Mouse (Mus musculus): Measurements from ENCODE around the gene Cbr3. TPM values are rescaled to one million over a fixed set of nuclear protein-coding genes. Genes with fewer than 3 reads are reported as not detected.
"Not testable (repeated sequence)": the region's sequence is repeated elsewhere in the genome, so short reads cannot be mapped to it uniquely, and the experiment has no call there.

Cbr3 gene
- polyA plus RNA-seq (2016; fragmentation: Nextera tagmentation; extraction: Ambion mirVana): 3.3 and 4.4 TPM in 2 replicates

GRCm38 (mm10) chr16:93682689-93683507 is at the start of gene Cbr3:
Gene Cbr3, plus strand, starts transcription at chr16:93683215.
- no peaks in the 10 kb centered on the region for H3K36me3 ChIP-seq
- H3K27ac ChIP-seq: no peak within 1 kb of the TSS
- peak; percentile 66 for ATAC-seq (ENCODE audit: insufficient number of reproducible peaks, insufficient read depth, low FRiP score, low TSS enrichment)
- peak within 1 kb of the TSS; percentile 47 for H3K4me3 ChIP-seq
- peak within 1 kb of the TSS; percentile 86 for H3K4me2 ChIP-seq (replicated peaks)
- H3K27me3 ChIP-seq: peaks cover 49% of the 10 kb centered on the region
- peaks cover 11% of the 10 kb centered on the region for H3K4me1 ChIP-seq
- H3K9ac ChIP-seq: peak within 1 kb of the TSS; percentile 46
- WGBS: under 1% methylated on average over 63 of the region's 63 CpGs
- no peaks in the 10 kb centered on the region for H3K9me3 ChIP-seq

GRCm38 (mm10) chr16:93644006-93644405 is 39.0 kb upstream of the Cbr3 start:
- H3K4me2 ChIP-seq (replicated peaks): no peak overlapping the region
- H3K4me3 ChIP-seq: no peak overlapping the region
- H3K9ac ChIP-seq: no peak overlapping the region
- 74% methylated on average over 4 of the region's 4 CpGs for WGBS
- H3K36me3 ChIP-seq: no peaks in the 10 kb centered on the region
- H3K9me3 ChIP-seq: no peaks in the 10 kb centered on the region
- no peak for ATAC-seq (ENCODE audit: insufficient number of reproducible peaks, insufficient read depth, low FRiP score, low TSS enrichment)
- H3K27me3 ChIP-seq: no peaks in the 10 kb centered on the region
- H3K4me1 ChIP-seq: no peaks in the 10 kb centered on the region
- H3K27ac ChIP-seq: no peak overlapping the region

- Histone ChIP-seq H3K27ac (no peak overlapping the region), H3K4me3 (no peak overlapping the region), H3K9ac (no peak overlapping the region), H3K36me3 (no peaks in the 10 kb centered on the region), H3K9me3 (no peaks in the 10 kb centered on the region), H3K27me3 (no peaks in the 10 kb centered on the region), H3K4me2 (replicated peaks) (no peak overlapping the region), H3K4me1 (no peaks in the 10 kb centered on the region)
- ATAC-seq (ENCODE audit: insufficient number of reproducible peaks, insufficient read depth, low FRiP score, low TSS enrichment): no peak
- WGBS: 75% methylated on average over 5 of the region's 5 CpGs
Measured at GRCm38 (mm10) chr16:93648441-93649183, 34.4 kb upstream of the Cbr3 start.

GRCm38 (mm10) chr16:93667976-93668375 is 15.0 kb upstream of the Cbr3 start:
- peaks cover 12% of the 10 kb centered on the region; the same call in 1 of the 2 replicates for H3K9me3 ChIP-seq
- no peak overlapping the region for H3K4me2 ChIP-seq (replicated peaks)
- H3K9ac ChIP-seq: no peak overlapping the region
- no peak overlapping the region for H3K4me3 ChIP-seq
- H3K36me3 ChIP-seq: no peaks in the 10 kb centered on the region
- no peaks in the 10 kb centered on the region for H3K27me3 ChIP-seq
- no peak overlapping the region for H3K27ac ChIP-seq
- H3K4me1 ChIP-seq: no peaks in the 10 kb centered on the region
- no peak for ATAC-seq (ENCODE audit: insufficient number of reproducible peaks, insufficient read depth, low FRiP score, low TSS enrichment)

GRCm38 (mm10) chr16:93669521-93669920 is 13.5 kb upstream of the Cbr3 start:
- Histone ChIP-seq H3K4me2 (replicated peaks) (no peak overlapping the region), H3K27me3 (no peaks in the 10 kb centered on the region), H3K9me3 (peaks cover 9% of the 10 kb centered on the region; the same call in 1 of the 2 replicates), H3K4me3 (no peak overlapping the region), H3K4me1 (no peaks in the 10 kb centered on the region), H3K27ac (no peak overlapping the region), H3K9ac (no peak overlapping the region), H3K36me3 (no peaks in the 10 kb centered on the region)
- ATAC-seq (ENCODE audit: insufficient number of reproducible peaks, insufficient read depth, low FRiP score, low TSS enrichment): no peak

- H3K27me3 ChIP-seq; H3K36me3 ChIP-seq; ATAC-seq (ENCODE audit: insufficient number of reproducible peaks, insufficient read depth, low FRiP score, low TSS enrichment); H3K9ac ChIP-seq; H3K4me2 ChIP-seq (replicated peaks); H3K9me3 ChIP-seq; H3K27ac ChIP-seq; H3K4me3 ChIP-seq; H3K4me1 ChIP-seq: not testable (repeated sequence)
- WGBS: 36% methylated on average over 4 of the region's 4 CpGs
Measured at GRCm38 (mm10) chr16:93670466-93670865, 12.5 kb upstream of the Cbr3 start.

- Histone ChIP-seq H3K27me3 (no peaks in the 10 kb centered on the region), H3K4me2 (replicated peaks) (no peak overlapping the region), H3K9me3 (peaks cover 9% of the 10 kb centered on the region; the same call in 1 of the 2 replicates), H3K36me3 (no peaks in the 10 kb centered on the region), H3K9ac (no peak overlapping the region), H3K27ac (no peak overlapping the region), H3K4me1 (no peaks in the 10 kb centered on the region), H3K4me3 (no peak overlapping the region)
- 88% methylated on average over 5 of the region's 5 CpGs for WGBS
- no peak for ATAC-seq (ENCODE audit: insufficient number of reproducible peaks, insufficient read depth, low FRiP score, low TSS enrichment)
Measured at GRCm38 (mm10) chr16:93671064-93671463, 12.0 kb upstream of the Cbr3 start.

- WGBS: 84% methylated on average over 5 of the region's 5 CpGs
- Histone ChIP-seq H3K4me3 (no peak overlapping the region), H3K9ac (no peak overlapping the region), H3K36me3 (no peaks in the 10 kb centered on the region), H3K27me3 (peaks cover 7% of the 10 kb centered on the region), H3K4me2 (replicated peaks) (no peak overlapping the region), H3K4me1 (no peaks in the 10 kb centered on the region), H3K9me3 (0 out of 2 replicates have a peak, but pooled peaks cover 4% of the 10 kb centered on the region), H3K27ac (no peak overlapping the region)
- ATAC-seq (ENCODE audit: insufficient number of reproducible peaks, insufficient read depth, low FRiP score, low TSS enrichment): no peak
Measured at GRCm38 (mm10) chr16:93676376-93676775, 6.6 kb upstream of the Cbr3 start.

GRCm38 (mm10) chr16:93678206-93678605 is 4.8 kb upstream of the Cbr3 start:
- Histone ChIP-seq H3K27ac (no peak overlapping the region), H3K9me3 (0 out of 2 replicates have a peak, but pooled peaks cover 4% of the 10 kb centered on the region), H3K4me3 (no peak overlapping the region), H3K4me1 (peaks cover 3% of the 10 kb centered on the region; the same call in 1 of the 2 replicates), H3K4me2 (replicated peaks) (no peak overlapping the region), H3K27me3 (peaks cover 25% of the 10 kb centered on the region), H3K36me3 (no peaks in the 10 kb centered on the region), H3K9ac (no peak overlapping the region)
- ATAC-seq (ENCODE audit: insufficient number of reproducible peaks, insufficient read depth, low FRiP score, low TSS enrichment): no peak
- 77% methylated on average over 4 of the region's 4 CpGs for WGBS

- no peak overlapping the region for H3K4me2 ChIP-seq (replicated peaks)
- 56% methylated on average over 9 of the region's 9 CpGs for WGBS
- 0 out of 2 replicates have a peak, but pooled peaks cover 4% of the 10 kb centered on the region for H3K9me3 ChIP-seq
- no peak overlapping the region for H3K27ac ChIP-seq
- H3K4me1 ChIP-seq: peaks cover 11% of the 10 kb centered on the region
- H3K9ac ChIP-seq: no peak overlapping the region
- H3K4me3 ChIP-seq: no peak overlapping the region
- no peaks in the 10 kb centered on the region for H3K36me3 ChIP-seq
- H3K27me3 ChIP-seq: peaks cover 32% of the 10 kb centered on the region
- no peak for ATAC-seq (ENCODE audit: insufficient number of reproducible peaks, insufficient read depth, low FRiP score, low TSS enrichment)
Measured at GRCm38 (mm10) chr16:93679165-93679564, 3.9 kb upstream of the Cbr3 start.

- H3K9ac ChIP-seq: no peak overlapping the region
- no peak overlapping the region for H3K27ac ChIP-seq
- peak overlapping the region; percentile 86 for H3K4me2 ChIP-seq (replicated peaks)
- no peak for ATAC-seq (ENCODE audit: insufficient number of reproducible peaks, insufficient read depth, low FRiP score, low TSS enrichment)
- 0 out of 2 replicates have a peak, but pooled peaks cover 3% of the 10 kb centered on the region for H3K9me3 ChIP-seq
- H3K27me3 ChIP-seq: peaks cover 49% of the 10 kb centered on the region
- peak overlapping the region; percentile 47; the same call in 1 of the 2 replicates for H3K4me3 ChIP-seq
- WGBS: 21% methylated on average over 13 of the region's 13 CpGs
- H3K36me3 ChIP-seq: no peaks in the 10 kb centered on the region
- H3K4me1 ChIP-seq: peaks cover 11% of the 10 kb centered on the region
Measured at GRCm38 (mm10) chr16:93682156-93682688, 793 bp upstream of the Cbr3 start.

All from embryonic facial prominence, embryonic 12.5 days (tissue).